Mouse (Mus musculus) central nervous system, embryonic 14 days (tissue): ENCODE results near the gene Nrk. TPM values are rescaled to one million over a fixed set of nuclear protein-coding genes. Genes with fewer than 3 reads are reported as not detected.

Source experiments
- polyA plus RNA-seq: library from polyadenylated mRNA; depleted of rRNA; stranded (reverse); fragments of >200 nt; gene quantifications from 2 replicates; pipeline ENCODE4 v1.2.3, GENCODE M21; 2012; rRNA removed

The Nrk gene
- 1.7 and 10.7 TPM in 2 replicates for polyA plus RNA-seq

GRCm38 (mm10) chrX:138914041-138914776 lies at the start of gene Nrk:
Gene Nrk, plus strand, starts transcription at chrX:138914430.

Other genes with a start within 250 kb of the Nrk start
- 0.02 and 0.14 TPM in 2 replicates for gene Serpina7, start 170.8 kb downstream of the Nrk start, polyA plus RNA-seq
- gene 4930513O06Rik, start 171.8 kb downstream of the Nrk start, polyA plus RNA-seq, result not detected in 2 replicates